Comparison of ENCODE assay signal across 19 mouse cellular contexts in the genomic region with DNA sequence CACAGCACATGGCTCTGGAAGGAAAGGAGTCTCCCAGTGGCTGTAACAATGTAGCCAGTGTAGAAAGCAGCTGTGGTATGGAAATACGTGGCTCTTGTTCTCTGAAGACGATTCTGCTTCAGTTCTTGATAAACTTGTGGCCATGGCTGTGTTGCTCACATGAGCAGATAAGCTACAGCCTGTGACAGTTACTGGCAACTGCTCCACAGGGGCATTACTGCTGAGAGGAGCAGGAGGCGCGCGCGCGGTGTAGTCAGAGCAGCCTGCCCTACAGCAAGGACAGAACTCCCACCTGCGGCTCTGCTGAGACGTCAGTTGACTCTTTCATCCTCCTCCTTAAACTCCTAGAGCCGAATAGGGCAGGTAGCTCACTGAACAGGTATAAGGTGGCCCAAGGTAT.
DNase-seq lines count a peak whose midpoint lies in the region; ATAC-seq and TF ChIP-seq lines count a peak whose summit lies in the region.
"Had no signal": no experiment of that assay in that cellular context is flagged by ENCODE, and none has a peak within 500 bp of the region (broad histone marks: within the 10 kb centered on the region; RNA-seq: fewer than 3 reads in every experiment).

No protein-coding gene starts in this region.

- peaks cover 17 to 26% of the 10 kb centered on the region in 2 experiments for H3K4me1 ChIP-seq in heart, embryonic 14.5 days (ENCODE audit: control insufficient read depth in 2 of 2, insufficient read depth in 2 of 2, low read length in 2 of 2)
- H3K4me1 ChIP-seq in MEL (ENCODE audit: control insufficient read depth in 1 of 2, insufficient read depth in 2 of 2, low read length in 2 of 2): peaks cover 4 to 28% of the 10 kb centered on the region in 2 experiments
- peaks cover 24% of the 10 kb centered on the region for H3K4me1 ChIP-seq in erythroblast, embryonic 14.5 days (ENCODE audit: control insufficient read depth)
- H3K4me1 ChIP-seq in liver, embryonic 16.5 days (ENCODE audit: control insufficient read depth, low read depth, low read length): peaks cover 10% of the 10 kb centered on the region; the same call in 1 of the 2 replicates
- H3K4me1 ChIP-seq in midbrain, embryonic 11.5 days (ENCODE audit: control insufficient read depth, insufficient read depth, low read length): no peaks in the 10 kb centered on the region
- H3K4me1 ChIP-seq: intestine, embryonic 15.5 days had no signal

- peak in 1 of 2 experiments; percentile 20; a peak in 1 of 4 replicates for TF ChIP-seq POLR2A in MEL (IDR thresholded peaks at IDR 0.05; ENCODE audit: control insufficient read depth in 1 of 2, insufficient read depth in 1 of 2, low read depth in 1 of 2, low read length in 2 of 2, poor library complexity in 1 of 2)

- no peak overlapping the region for H3K9ac ChIP-seq in heart, embryonic 14.5 days (ENCODE audit: low read length)
- H3K9ac ChIP-seq in MEL (ENCODE audit: control insufficient read depth, low read depth, low read length, poor library complexity, severe bottlenecking): peak overlapping the region; percentile 52
- H3K9ac ChIP-seq in liver, embryonic 16.5 days (ENCODE audit: low read depth, low read length): no peak overlapping the region
- H3K9ac ChIP-seq in midbrain, embryonic 11.5 days (ENCODE audit: low read length): no peak overlapping the region
- H3K9ac ChIP-seq: hindbrain, embryonic 13.5 days; intestine, embryonic 15.5 days; midbrain, embryonic 15.5 days had no signal

- TF ChIP-seq CTCF in MEL (IDR thresholded peaks at IDR 0.05 in 2 of 3, conservative IDR thresholded peaks at IDR 0.05 in 1 of 3; ENCODE audit: control insufficient read depth in 1 of 3, insufficient read depth in 1 of 3, low read depth in 2 of 3, low read length in 3 of 3, poor library complexity in 1 of 3, severe bottlenecking in 1 of 3): no peak

- H3K9me3 ChIP-seq in heart, embryonic 14.5 days (ENCODE audit: control insufficient read depth, low read length): no peaks in the 10 kb centered on the region
- no peaks in the 10 kb centered on the region for H3K9me3 ChIP-seq in MEL (replicated peaks; ENCODE audit: insufficient read depth, low read length)
- no peaks in the 10 kb centered on the region for H3K9me3 ChIP-seq in erythroblast, embryonic 14.5 days (ENCODE audit: control insufficient read depth, low read length)
- H3K9me3 ChIP-seq in liver, embryonic 16.5 days (replicated peaks; ENCODE audit: control insufficient read depth, low read length): no peaks in the 10 kb centered on the region
- no peaks in the 10 kb centered on the region for H3K9me3 ChIP-seq in midbrain, embryonic 11.5 days (ENCODE audit: control insufficient read depth, low read length)
- H3K9me3 ChIP-seq: hindbrain, embryonic 13.5 days; intestine, embryonic 15.5 days; midbrain, embryonic 15.5 days had no signal

- no peak for DNase-seq in heart, postnatal 36 days
- DNase-seq in MEL (ENCODE audit: low read depth, low spot score): peak; percentile 87
- DNase-seq in right cerebral cortex, postnatal 14 days: no peak
- no peak for DNase-seq in midbrain, embryonic 11.5 days (ENCODE audit: low spot score, missing footprints)
- no peak for DNase-seq in kidney, adult 8-10 months
- DNase-seq: adrenal gland, postnatal 36 days; B cell, adult 2 months; cerebellum, postnatal 14 days; lung, adult 2 months; lung, postnatal 4 days; right cerebral cortex, adult 18-20 months had no signal

- no peaks in the 10 kb centered on the region for H3K79me2 ChIP-seq in MEL (ENCODE audit: control insufficient read depth, insufficient read depth, low read length, poor library complexity)

- peak; percentile 82 to 94 for TF ChIP-seq EP300 in MEL (IDR thresholded peaks at IDR 0.05; ENCODE audit: low read depth in 1 of 2, low read length in 2 of 2)

- peak overlapping the region; percentile 9; the same call in 1 of the 2 replicates for H3K4me2 ChIP-seq in heart, embryonic 14.5 days (ENCODE audit: low read length)
- peak overlapping the region; percentile 41 for H3K4me2 ChIP-seq in liver, embryonic 16.5 days (ENCODE audit: low read depth, low read length)
- H3K4me2 ChIP-seq in midbrain, embryonic 11.5 days: no peak overlapping the region
- H3K4me2 ChIP-seq: hindbrain, embryonic 13.5 days; intestine, embryonic 15.5 days; midbrain, embryonic 15.5 days had no signal

- no peak for TF ChIP-seq RAD21 in MEL (IDR thresholded peaks at IDR 0.05; ENCODE audit: low read depth, low read length)

- H3K4me3 ChIP-seq in heart, embryonic 14.5 days (ENCODE audit: control insufficient read depth in 1 of 2, insufficient read depth in 1 of 2, low read depth in 1 of 2, low read length in 2 of 2): no peak overlapping the region
- H3K4me3 ChIP-seq in MEL (ENCODE audit: control insufficient read depth in 1 of 2, insufficient read depth in 1 of 2, low read depth in 2 of 2, low read length in 2 of 2): peak overlapping the region; percentile 52
- peak overlapping the region; percentile 46 for H3K4me3 ChIP-seq in erythroblast, embryonic 14.5 days (replicated peaks)
- peak overlapping the region; percentile 28 for H3K4me3 ChIP-seq in liver, embryonic 16.5 days (ENCODE audit: low read depth, low read length)
- H3K4me3 ChIP-seq in midbrain, embryonic 11.5 days (ENCODE audit: low read depth, low read length): no peak overlapping the region
- H3K4me3 ChIP-seq: hindbrain, embryonic 13.5 days; intestine, embryonic 15.5 days; layer of hippocampus, adult 2 months; midbrain, embryonic 15.5 days had no signal

- ATAC-seq in heart, embryonic 14.5 days (ENCODE audit: insufficient number of reproducible peaks, insufficient read depth, low FRiP score, low read depth): 0 out of 2 replicates have a peak, but pooled peaks have one; percentile 35
- ATAC-seq in liver, embryonic 16.5 days (ENCODE audit: low read depth): peak; percentile 87
- ATAC-seq in midbrain, embryonic 11.5 days (ENCODE audit: low FRiP score): no peak
- ATAC-seq: forebrain, embryonic 16.5 days; intestine, embryonic 15.5 days; midbrain, embryonic 15.5 days had no signal

- intact Hi-C loops in heart, postnatal 36 days (cut with DNase I): no loop called here

- H3K36me3 ChIP-seq in heart, embryonic 14.5 days (ENCODE audit: control insufficient read depth, insufficient read depth, low read length): peaks cover 32% of the 10 kb centered on the region
- peaks cover 0 to 16% of the 10 kb centered on the region in 2 experiments; a peak in 2 of 4 replicates for H3K36me3 ChIP-seq in MEL (ENCODE audit: control insufficient read depth in 1 of 2, insufficient read depth in 2 of 2, low read length in 2 of 2)
- H3K36me3 ChIP-seq in erythroblast, embryonic 14.5 days (ENCODE audit: control insufficient read depth): no peaks in the 10 kb centered on the region
- no peaks in the 10 kb centered on the region for H3K36me3 ChIP-seq in liver, embryonic 16.5 days (ENCODE audit: control insufficient read depth, insufficient read depth)
- peaks cover 3% of the 10 kb centered on the region; the same call in 1 of the 2 replicates for H3K36me3 ChIP-seq in midbrain, embryonic 11.5 days (ENCODE audit: control insufficient read depth, insufficient read depth, low read length)

- no peaks in the 10 kb centered on the region for H3K27me3 ChIP-seq in heart, embryonic 14.5 days (ENCODE audit: control insufficient read depth, insufficient read depth, low read length)
- no peaks in the 10 kb centered on the region for H3K27me3 ChIP-seq in MEL (ENCODE audit: control insufficient read depth in 1 of 2, insufficient read depth in 2 of 2, low read length in 2 of 2)
- no peaks in the 10 kb centered on the region for H3K27me3 ChIP-seq in erythroblast, embryonic 14.5 days (ENCODE audit: control insufficient read depth)
- H3K27me3 ChIP-seq in liver, embryonic 16.5 days (ENCODE audit: control insufficient read depth, insufficient read depth, low read depth, low read length): no peaks in the 10 kb centered on the region
- H3K27me3 ChIP-seq in midbrain, embryonic 11.5 days (ENCODE audit: control insufficient read depth, insufficient read depth, low read length): no peaks in the 10 kb centered on the region
- H3K27me3 ChIP-seq: hindbrain, embryonic 13.5 days; intestine, embryonic 15.5 days; midbrain, embryonic 15.5 days had no signal

- H3K27ac ChIP-seq in heart, embryonic 14.5 days (replicated peaks in 1 of 2; ENCODE audit: control insufficient read depth in 1 of 2, insufficient read depth in 1 of 2, low read depth in 2 of 2, low read length in 2 of 2): peak overlapping the region in 1 of 2 experiments; percentile 61; a peak in 2 of 4 replicates
- H3K27ac ChIP-seq in MEL (ENCODE audit: control insufficient read depth, low read depth, low read length): peak overlapping the region; percentile 86
- peak overlapping the region; percentile 56; the same call in 1 of the 2 replicates for H3K27ac ChIP-seq in liver, embryonic 16.5 days (ENCODE audit: low read length)
- no peak overlapping the region for H3K27ac ChIP-seq in midbrain, embryonic 11.5 days (ENCODE audit: low read depth, low read length)
- H3K27ac ChIP-seq: hindbrain, embryonic 13.5 days; intestine, embryonic 15.5 days; layer of hippocampus, adult 2 months; midbrain, embryonic 15.5 days had no signal

- WGBS in heart, embryonic 14.5 days: 47% methylated on average over 10 of the region's 10 CpGs
- WGBS in liver, embryonic 16.5 days (ENCODE audit: insufficient replicate concordance): 23% methylated on average over 10 of the region's 10 CpGs
- 86% methylated on average over 10 of the region's 10 CpGs for WGBS in midbrain, embryonic 11.5 days

TF ChIP-seq in MEL, 35 proteins besides CTCF, POLR2A, EP300 and RAD21 (continues in another document):
- peak; percentile 43; the same call in 1 of the 2 replicates for TF ChIP-seq NRF1 (IDR thresholded peaks at IDR 0.05; ENCODE audit: insufficient read depth, low read depth, low read length, poor library complexity, severe bottlenecking)
- peak; percentile 79 for TF ChIP-seq MYB (IDR thresholded peaks at IDR 0.05; ENCODE audit: low read depth, low read length)
- no peak for TF ChIP-seq POLR2AphosphoS2 (IDR thresholded peaks at IDR 0.05; ENCODE audit: low read length)
- no peak for TF ChIP-seq POLR2AphosphoS5 (IDR thresholded peaks at IDR 0.05; ENCODE audit: borderline replicate concordance, low read depth, low read length)
- TF ChIP-seq MXI1 (IDR thresholded peaks at IDR 0.05; ENCODE audit: low read depth, low read length): no peak; the same call in 1 of the 2 replicates
- no peak for TF ChIP-seq MAFK (IDR thresholded peaks at IDR 0.05; ENCODE audit: borderline replicate concordance, low read depth, low read length)
- TF ChIP-seq GABPA (IDR thresholded peaks at IDR 0.05; ENCODE audit: low read depth, low read length): no peak
- peak; percentile 83 for TF ChIP-seq GATA1 (IDR thresholded peaks at IDR 0.05; ENCODE audit: low read depth, low read length)
- TF ChIP-seq JUND (IDR thresholded peaks at IDR 0.05; ENCODE audit: low read depth, low read length): no peak
- TF ChIP-seq ZC3H11A (IDR thresholded peaks at IDR 0.05; ENCODE audit: low read depth, low read length): no peak
- peak; percentile 82; the same call in 1 of the 2 replicates for TF ChIP-seq BHLHE40 (IDR thresholded peaks at IDR 0.05; ENCODE audit: borderline replicate concordance, low read depth, low read length)
- TF ChIP-seq SIN3A (IDR thresholded peaks at IDR 0.05; ENCODE audit: low read length): peak; percentile 20; the same call in 1 of the 2 replicates
- no peak for TF ChIP-seq HCFC1 (IDR thresholded peaks at IDR 0.05; ENCODE audit: low read depth, low read length)

Comparison
In these comparisons a context has a peak if more than half of its experiments do, and no peak if none do; other contexts are left out.
1. H3K4me3 ChIP-seq: peak in MEL (2 of 2), erythroblast, embryonic 14.5 days (single experiment) and liver, embryonic 16.5 days (single experiment); none in heart, embryonic 14.5 days (0 of 2) and midbrain, embryonic 11.5 days (single experiment).